Mouse (Mus musculus) liver, embryonic 14.5 days (tissue): ENCODE measurements at regions not wholly inside any gene's neighbourhood (a gene's known extent, or its start where the extent isn't known, plus 50 kb on each side); places are given as distances from the start of the nearest gene placed in this dataset.

Experiments
- CTCF ChIP-seq: IDR thresholded peaks from 2 replicates; pipeline ENCODE4 v1.5.1; 2016; ENCODE audit warnings: antibody characterized with exemption, low read depth, control low read depth
- EP300 ChIP-seq: IDR thresholded peaks from 2 replicates; pipeline ENCODE4 v1.6.1; 2016; ENCODE audit warnings: antibody characterized with exemption, low read depth

DNA sequence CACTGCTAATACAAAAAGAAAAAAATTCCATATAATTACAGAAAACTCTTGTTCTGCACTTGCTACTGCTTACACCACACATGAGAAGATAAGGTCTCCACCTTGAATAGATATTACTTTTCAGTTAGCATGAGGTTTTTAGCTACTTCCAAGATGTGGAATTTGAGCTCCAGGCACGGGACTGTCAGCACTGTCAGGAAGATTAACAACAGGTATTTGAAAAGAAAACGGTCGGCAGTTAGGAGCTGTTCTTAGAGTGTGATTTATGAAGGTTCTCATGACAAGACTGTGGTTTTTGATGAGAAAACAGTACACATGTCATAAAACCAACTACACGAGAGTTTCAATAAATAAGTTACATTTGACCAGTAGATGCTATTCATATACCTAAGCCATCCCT lies 2970.4 kb upstream of the 5930422O12Rik start:
- TF ChIP-seq CTCF (no peak), EP300 (no peak)
